Mouse (Mus musculus) midbrain, postnatal 0 days (tissue): ENCODE measurements around the gene Tspo2. TPM values are rescaled to one million over a fixed set of nuclear protein-coding genes. Genes with fewer than 3 reads are reported as not detected.

ENCODE experiments used
- ATAC-seq: fragments of 200-750 bp; cut with Nextera tagmentation; 2 replicates; pipeline ENCODE4 v1.8.0; 2017; ENCODE audit warnings: moderate number of reproducible peaks, mild to moderate bottlenecking, moderate TSS enrichment, moderate library complexity; ENCODE audit not compliant: low FRiP score
- DNase-seq: peaks from one replicate; pipeline ENCODE4 v3.0.0-alpha.2; 2015; ENCODE audit warnings: low spot score
- H3K27ac ChIP-seq: fragments of 300-500 bp; sonication (generic); 2 replicates; pipeline ENCODE4 v1.5.1; 2014; ENCODE audit warnings: low read depth, mild to moderate bottlenecking, low read length, mixed read lengths
- H3K27me3 ChIP-seq: fragments of 300-500 bp; sonication (generic); 2 replicates; pipeline ENCODE4 v1.6.1; 2014; ENCODE audit warnings: low read length, control low read depth, mixed read lengths; ENCODE audit not compliant: insufficient read depth
- H3K36me3 ChIP-seq: fragments of 300-500 bp; sonication (generic); 2 replicates; pipeline ENCODE4 v1.6.1; 2014; ENCODE audit warnings: low read length, control low read depth, mixed read lengths; ENCODE audit not compliant: insufficient read depth
- H3K4me1 ChIP-seq: fragments of 300-500 bp; sonication (generic); 2 replicates; pipeline ENCODE4 v1.6.1; 2014; ENCODE audit warnings: mild to moderate bottlenecking, control low read depth, antibody characterized with exemption, low read length, mixed read lengths; ENCODE audit not compliant: insufficient read depth
- H3K4me2 ChIP-seq: fragments of 300-500 bp; sonication (generic); 2 replicates; pipeline ENCODE4 v1.6.1; 2014; ENCODE audit warnings: low read depth, mild to moderate bottlenecking, low read length, mixed read lengths; ENCODE audit not compliant: poor library complexity, severe bottlenecking
- H3K4me3 ChIP-seq: fragments of 300-500 bp; sonication (generic); 2 replicates; pipeline ENCODE4 v1.5.1; 2014; ENCODE audit warnings: low read depth, mild to moderate bottlenecking, low read length, moderate library complexity
- H3K9ac ChIP-seq: fragments of 300-500 bp; sonication (generic); replicated peaks from 2 replicates; pipeline ENCODE4 v1.6.1; 2014; ENCODE audit warnings: mild to moderate bottlenecking, low read length, moderate library complexity, mixed read lengths; ENCODE audit not compliant: poor library complexity, severe bottlenecking
- H3K9me3 ChIP-seq: fragments of 300-500 bp; sonication (generic); 2 replicates; pipeline ENCODE4 v1.6.1; 2016; ENCODE audit warnings: low read length, control low read depth
- CTCF ChIP-seq: IDR thresholded peaks from 2 replicates; pipeline ENCODE4 v1.5.1; 2016; ENCODE audit warnings: antibody characterized with exemption, mild to moderate bottlenecking
- WGBS: fragments of 180-500 bp; shearing (Covaris S2); extraction: QIAGEN DNeasy Blood & Tissue Kit; methylation state at CpG from one replicate; pipeline ENCODE4 v1.1.7; 2014; 5-methylcytosine and 5-hydroxymethylcytosine counted together
- polyA plus RNA-seq: library from polyadenylated mRNA; unstranded; fragments of >200 nt; fragmentation: Nextera tagmentation; extraction: Ambion mirVana; gene quantifications from 2 replicates; pipeline ENCODE4 v1.2.1, GENCODE M21; 2015
- total RNA-seq: library from RNA; depleted of rRNA; stranded (reverse); fragments of >200 nt; gene quantifications from 2 replicates; pipeline ENCODE4 v1.2.3, GENCODE M21; 2014; rRNA removed

The Tspo2 gene
- total and polyA plus RNA-seq, 2 experiments from 2014 or later: 0.22 to 0.74 TPM

- Histone ChIP-seq H3K4me3 (no peak overlapping the region), H3K9me3 (no peaks in the 10 kb centered on the region), H3K4me1 (no peaks in the 10 kb centered on the region), H3K4me2 (no peak overlapping the region), H3K9ac (no peak overlapping the region), H3K27me3 (no peaks in the 10 kb centered on the region), H3K36me3 (no peaks in the 10 kb centered on the region), H3K27ac (no peak overlapping the region)
- TF ChIP-seq CTCF: no peak
- DNase-seq: no peak
- 79% methylated on average over 1 of the region's 1 CpGs for WGBS
- ATAC-seq: no peak
Measured at GRCm38 (mm10) chr17:48404706-48405105, 46.6 kb downstream of the Tspo2 start.

GRCm38 (mm10) chr17:48403848-48404247 lies 47.5 kb downstream of the Tspo2 start:
- Histone ChIP-seq H3K27me3 (no peaks in the 10 kb centered on the region), H3K4me3 (no peak overlapping the region), H3K9ac (no peak overlapping the region), H3K4me1 (no peaks in the 10 kb centered on the region), H3K36me3 (0 out of 2 replicates have a peak, but pooled peaks cover under 1% of the 10 kb centered on the region), H3K4me2 (no peak overlapping the region), H3K27ac (no peak overlapping the region), H3K9me3 (no peaks in the 10 kb centered on the region)
- TF ChIP-seq CTCF: no peak
- no peak for DNase-seq
- 95% methylated on average over 2 of the region's 2 CpGs for WGBS
- no peak for ATAC-seq

GRCm38 (mm10) chr17:48402751-48403150 lies 48.6 kb downstream of the Tspo2 start:
- H3K9ac ChIP-seq: no peak overlapping the region
- H3K4me3 ChIP-seq: no peak overlapping the region
- no peak overlapping the region for H3K27ac ChIP-seq
- no peak overlapping the region for H3K4me2 ChIP-seq
- WGBS: 94% methylated on average over 3 of the region's 3 CpGs
- ATAC-seq: no peak
- H3K36me3 ChIP-seq: peaks cover 6% of the 10 kb centered on the region; the same call in 1 of the 2 replicates
- no peaks in the 10 kb centered on the region for H3K4me1 ChIP-seq
- DNase-seq: no peak
- no peaks in the 10 kb centered on the region for H3K9me3 ChIP-seq
- no peak for TF ChIP-seq CTCF
- H3K27me3 ChIP-seq: no peaks in the 10 kb centered on the region

GRCm38 (mm10) chr17:48401710-48402109 lies 49.6 kb downstream of the Tspo2 start:
- DNase-seq (no peak), ATAC-seq (no peak)
- TF ChIP-seq CTCF: no peak
- Histone ChIP-seq H3K9ac (no peak overlapping the region), H3K27me3 (no peaks in the 10 kb centered on the region), H3K27ac (no peak overlapping the region), H3K9me3 (no peaks in the 10 kb centered on the region), H3K4me3 (no peak overlapping the region), H3K4me1 (no peaks in the 10 kb centered on the region), H3K36me3 (peaks cover 6% of the 10 kb centered on the region; the same call in 1 of the 2 replicates), H3K4me2 (no peak overlapping the region)
- 90% methylated on average over 4 of the region's 4 CpGs for WGBS

Other genes with a start within 250 kb of the Tspo2 start
- not detected in 2 replicates for gene Trem1, start 218.8 kb downstream of the Tspo2 start, total RNA-seq
- not detected in 2 replicates for gene Trem1, start 218.8 kb downstream of the Tspo2 start, polyA plus RNA-seq
- not detected in 2 replicates for gene Trem3, start 203.7 kb downstream of the Tspo2 start, total RNA-seq
- gene Trem3, start 203.7 kb downstream of the Tspo2 start, polyA plus RNA-seq: not detected in 2 replicates
- gene Treml4, start 187.2 kb downstream of the Tspo2 start, total RNA-seq: 0.27 TPM in 1 of 2 replicates, not detected in the other
- 0.16 and 0.22 TPM in 2 replicates for gene Treml4, start 187.2 kb downstream of the Tspo2 start, polyA plus RNA-seq
- 0.42 and 0.49 TPM in 2 replicates for gene Treml2, start 152.0 kb downstream of the Tspo2 start, total RNA-seq
- gene Treml2, start 152.0 kb downstream of the Tspo2 start, polyA plus RNA-seq: 0.06 and 0.07 TPM in 2 replicates
- gene B430306N03Rik, start 135.4 kb downstream of the Tspo2 start, total RNA-seq: 0.16 TPM in 1 of 2 replicates, not detected in the other
- gene B430306N03Rik, start 135.4 kb downstream of the Tspo2 start, polyA plus RNA-seq: 0.06 and 0.10 TPM in 2 replicates
- gene Trem2, start 105.1 kb downstream of the Tspo2 start, total RNA-seq: 10.9 and 23.6 TPM in 2 replicates
- 8.2 and 8.4 TPM in 2 replicates for gene Trem2, start 105.1 kb downstream of the Tspo2 start, polyA plus RNA-seq
- gene Treml1, start 91.6 kb downstream of the Tspo2 start, total RNA-seq: 0.66 TPM in 1 of 2 replicates, not detected in the other
- gene Treml1, start 91.6 kb downstream of the Tspo2 start, polyA plus RNA-seq: 0.21 TPM in 1 of 2 replicates, not detected in the other
- 22.7 and 30.9 TPM in 2 replicates for gene Nfya, start 41.6 kb downstream of the Tspo2 start, total RNA-seq
- gene Nfya, start 41.6 kb downstream of the Tspo2 start, polyA plus RNA-seq: 3.8 and 4.1 TPM in 2 replicates
- 12.9 and 15.0 TPM in 2 replicates for gene Oard1, start 41.5 kb downstream of the Tspo2 start, total RNA-seq
- gene Oard1, start 41.5 kb downstream of the Tspo2 start, polyA plus RNA-seq: 28.0 and 30.2 TPM in 2 replicates
- 0.11 and 0.80 TPM in 2 replicates for gene Apobec2, start 18.6 kb downstream of the Tspo2 start, total RNA-seq
- gene Apobec2, start 18.6 kb downstream of the Tspo2 start, polyA plus RNA-seq: 0.31 and 0.32 TPM in 2 replicates
- 0.19 and 0.49 TPM in 2 replicates for gene Unc5cl, start 3.4 kb upstream of the Tspo2 start, total RNA-seq
- gene Unc5cl, start 3.4 kb upstream of the Tspo2 start, polyA plus RNA-seq: 0.06 and 0.32 TPM in 2 replicates